Mouse (Mus musculus): ENCODE results near the gene Slc16a11. TPM values are rescaled to one million over a fixed set of nuclear protein-coding genes. Genes with fewer than 3 reads are reported as not detected.

Gene Slc16a11
- polyA plus RNA-seq, 1 experiment from 2014 or later, result 2.7 TPM

DNA sequence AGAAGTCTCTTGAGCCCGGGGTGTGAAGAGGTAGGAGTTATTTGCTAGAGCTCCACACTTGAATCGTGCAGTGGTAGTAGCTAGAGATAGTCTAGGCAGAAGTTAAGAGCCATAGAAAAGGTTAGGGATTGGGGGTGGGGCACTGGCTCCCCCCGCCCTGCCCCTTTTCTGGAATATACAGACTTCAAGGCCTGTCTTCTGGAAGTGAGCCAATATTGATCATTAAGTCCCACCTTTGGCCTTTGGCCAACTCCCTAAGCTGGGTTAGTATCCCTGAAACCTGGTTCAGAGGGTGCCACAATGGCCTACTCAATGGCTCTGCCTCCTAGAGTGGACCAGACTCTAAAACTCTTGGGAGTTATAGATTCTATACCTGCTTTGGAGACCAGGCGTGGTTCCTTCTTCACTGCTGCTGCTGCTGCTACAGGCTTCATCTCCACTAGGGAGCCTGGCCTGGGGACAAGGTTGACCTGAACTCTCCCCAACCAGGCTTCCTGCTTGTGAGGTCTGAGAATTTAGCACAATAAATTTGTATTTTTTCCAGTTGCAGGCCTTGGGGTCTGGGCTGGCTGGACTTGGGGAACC is 15.2 kb downstream of the Slc16a11 start:
- Histone ChIP-seq H3K9me3 (ENCODE audit: control insufficient read depth, low read length) (no peaks in the 10 kb centered on the region), H3K36me3 (ENCODE audit: control insufficient read depth, insufficient read depth, low read length) (no peaks in the 10 kb centered on the region), H3K27me3 (replicated peaks; ENCODE audit: control insufficient read depth, insufficient read depth, low read length) (peaks cover 19% of the 10 kb centered on the region; the same call in 1 of the 2 replicates), H3K27ac (ENCODE audit: low read length) (no peak overlapping the region; the same call in 1 of the 2 replicates), H3K4me3 (ENCODE audit: low read length) (peak overlapping the region; percentile 49), H3K9ac (ENCODE audit: low read depth, low read length) (no peak overlapping the region), H3K4me2 (ENCODE audit: low read depth, low read length) (peak overlapping the region; percentile 70), H3K4me1 (ENCODE audit: control insufficient read depth, insufficient read depth, low read length) (peaks cover 37% of the 10 kb centered on the region)
- ATAC-seq, result no peak
- 76% methylated on average over 4 of the region's 4 CpGs for WGBS

DNA sequence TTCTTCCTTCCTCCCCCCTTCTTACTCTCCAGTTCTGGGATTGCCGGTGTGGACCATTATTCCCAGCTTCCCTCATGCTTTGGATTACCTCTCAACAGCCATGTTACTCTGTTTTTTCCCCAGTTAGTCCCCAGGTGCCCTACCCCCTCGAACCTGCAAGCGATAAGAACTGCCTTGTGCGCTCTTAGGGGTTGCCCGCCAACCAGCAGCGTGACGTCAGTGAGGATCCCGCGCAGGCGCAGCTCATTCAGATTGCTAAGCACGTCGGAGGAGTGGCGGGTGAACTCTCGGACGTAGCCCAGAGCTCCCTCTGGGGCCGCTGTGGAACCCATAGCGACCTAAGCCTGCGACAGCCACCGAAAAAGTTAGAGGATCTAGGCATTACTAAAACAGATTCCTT is 16.3 kb downstream of the Slc16a11 start:
- Histone ChIP-seq H3K4me2 (ENCODE audit: low read depth, low read length) (peak overlapping the region; percentile 70), H3K4me1 (ENCODE audit: control insufficient read depth, insufficient read depth, low read length) (peaks cover 35% of the 10 kb centered on the region), H3K36me3 (ENCODE audit: control insufficient read depth, insufficient read depth, low read length) (no peaks in the 10 kb centered on the region), H3K27me3 (replicated peaks; ENCODE audit: control insufficient read depth, insufficient read depth, low read length) (peaks cover 19% of the 10 kb centered on the region; the same call in 1 of the 2 replicates), H3K27ac (ENCODE audit: low read length) (peak overlapping the region; percentile 49), H3K9me3 (ENCODE audit: control insufficient read depth, low read length) (no peaks in the 10 kb centered on the region), H3K9ac (ENCODE audit: low read depth, low read length) (peak overlapping the region; percentile 60; the same call in 1 of the 2 replicates), H3K4me3 (ENCODE audit: low read length) (peak overlapping the region; percentile 49)
- 1% methylated on average over 19 of the region's 19 CpGs for WGBS
- ATAC-seq, result peak; percentile 45

DNA sequence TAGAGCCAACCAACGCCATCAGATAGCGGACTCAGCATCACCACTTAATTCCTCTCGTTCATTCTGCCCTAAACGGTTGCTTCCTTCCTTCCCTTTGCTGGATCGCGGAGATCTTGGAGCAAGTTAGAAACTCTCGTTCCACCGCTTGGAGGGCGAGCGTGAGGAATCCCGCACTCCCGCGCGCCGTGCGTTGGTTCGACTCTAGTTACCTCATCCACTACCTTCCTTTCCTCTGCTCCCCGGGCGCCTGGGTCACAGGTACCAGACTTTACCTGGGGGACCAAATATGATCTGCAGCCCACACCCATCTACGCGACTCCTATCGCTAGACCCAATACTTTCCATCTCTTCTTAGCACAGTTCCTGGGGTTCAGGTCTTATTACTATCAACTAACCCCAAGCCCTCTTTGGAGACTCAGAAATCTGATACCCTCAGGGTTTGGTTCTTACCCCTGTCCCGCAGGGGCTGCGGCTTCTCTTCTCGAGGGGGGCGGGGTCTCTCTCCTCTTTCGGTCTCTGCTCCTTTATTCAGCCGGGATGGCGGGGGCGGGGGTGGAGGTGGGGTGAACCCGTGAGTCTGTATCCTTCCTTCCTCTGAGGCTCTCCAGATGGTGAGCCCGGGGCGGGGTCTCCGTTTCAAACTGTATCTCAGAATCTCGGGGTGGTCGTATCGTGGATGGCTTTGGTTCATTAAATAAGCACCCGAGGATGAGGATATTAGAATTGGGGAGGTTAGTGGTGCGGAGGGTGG is 16.9 kb downstream of the Slc16a11 start, which contains the start of gene Bcl6b:
TSS of gene Bcl6b (minus strand) at position 539 of the 751 bp plus-strand sequence.
- H3K27me3 ChIP-seq (replicated peaks; ENCODE audit: control insufficient read depth, insufficient read depth, low read length), result peaks cover 19% of the 10 kb centered on the region; the same call in 1 of the 2 replicates
- peak within 1 kb of the TSS; percentile 60 for H3K9ac ChIP-seq (ENCODE audit: low read depth, low read length)
- H3K9me3 ChIP-seq (ENCODE audit: control insufficient read depth, low read length), result no peaks in the 10 kb centered on the region
- H3K4me3 ChIP-seq (ENCODE audit: low read length), result peak within 1 kb of the TSS; percentile 49
- peaks cover 35% of the 10 kb centered on the region for H3K4me1 ChIP-seq (ENCODE audit: control insufficient read depth, insufficient read depth, low read length)
- H3K27ac ChIP-seq (ENCODE audit: low read length), result peak within 1 kb of the TSS; percentile 59
- peak within 1 kb of the TSS; percentile 70 for H3K4me2 ChIP-seq (ENCODE audit: low read depth, low read length)
- ATAC-seq, result no peak
- 2% methylated on average over 39 of the region's 39 CpGs for WGBS
- no peaks in the 10 kb centered on the region for H3K36me3 ChIP-seq (ENCODE audit: control insufficient read depth, insufficient read depth, low read length)

DNA sequence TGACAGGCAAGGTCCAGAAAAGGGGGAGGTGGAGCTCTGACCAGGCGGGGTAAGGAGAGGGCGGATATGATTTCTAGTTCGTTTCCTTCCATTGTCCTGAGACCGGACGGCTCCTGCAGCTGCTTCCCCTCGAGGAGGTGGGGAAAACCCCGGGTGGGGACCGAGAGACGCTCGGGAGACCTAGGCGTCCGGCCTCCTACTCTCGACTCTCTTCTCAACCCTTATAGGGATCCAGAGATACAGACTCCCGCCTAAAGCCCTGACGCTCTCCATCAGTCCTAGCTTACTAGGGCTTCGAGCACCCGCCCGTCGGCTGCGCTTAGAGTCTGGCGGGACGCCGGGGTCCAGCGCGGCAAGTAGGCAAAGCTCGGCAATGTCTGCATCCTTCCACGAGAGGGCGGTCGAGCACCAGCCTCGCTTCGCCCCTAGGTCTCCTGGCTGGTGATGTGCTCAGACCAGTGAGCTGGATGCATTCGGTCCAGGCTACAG is 17.7 kb downstream of the Slc16a11 start:
- 1% methylated on average over 32 of the region's 32 CpGs for WGBS
- ATAC-seq, result peak; percentile 43
- Histone ChIP-seq H3K27ac (ENCODE audit: low read length) (0 out of 2 replicates have a peak overlapping the region, but pooled peaks have one; percentile 17), H3K9ac (ENCODE audit: low read depth, low read length) (peak overlapping the region; percentile 60; the same call in 1 of the 2 replicates), H3K27me3 (replicated peaks; ENCODE audit: control insufficient read depth, insufficient read depth, low read length) (peaks cover 19% of the 10 kb centered on the region; the same call in 1 of the 2 replicates), H3K4me1 (ENCODE audit: control insufficient read depth, insufficient read depth, low read length) (peaks cover 35% of the 10 kb centered on the region), H3K36me3 (ENCODE audit: control insufficient read depth, insufficient read depth, low read length) (peaks cover 4% of the 10 kb centered on the region; the same call in 1 of the 2 replicates), H3K9me3 (ENCODE audit: control insufficient read depth, low read length) (no peaks in the 10 kb centered on the region), H3K4me3 (ENCODE audit: low read length) (peak overlapping the region; percentile 22), H3K4me2 (ENCODE audit: low read depth, low read length) (peak overlapping the region; percentile 70)

DNA sequence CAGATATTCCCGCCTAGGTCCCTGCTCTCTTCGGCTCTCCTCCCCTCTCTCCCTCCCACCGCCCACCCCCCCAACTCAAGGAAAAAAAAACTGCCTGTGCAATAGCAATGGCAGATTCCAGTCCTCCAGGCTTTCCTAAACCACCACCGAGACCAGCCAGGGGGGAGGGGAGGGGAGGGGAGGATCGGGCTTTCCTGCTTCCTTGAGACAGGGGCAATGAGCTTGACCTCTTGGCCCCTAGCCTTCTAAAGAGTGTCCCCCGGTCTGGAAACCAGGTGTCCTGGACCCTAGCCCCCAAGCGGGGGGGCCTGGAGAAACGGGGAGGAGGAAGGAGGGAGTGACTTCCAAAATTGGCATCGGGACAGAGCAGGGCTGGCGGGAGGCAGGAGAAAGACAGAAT is 20.0 kb downstream of the Slc16a11 start:
- ATAC-seq, result no peak
- WGBS, result 14% methylated on average over 9 of the region's 10 CpGs
- H3K4me2 ChIP-seq (ENCODE audit: low read depth, low read length), result peak overlapping the region; percentile 58
- H3K36me3 ChIP-seq (ENCODE audit: control insufficient read depth, insufficient read depth, low read length), result peaks cover 7% of the 10 kb centered on the region; the same call in 1 of the 2 replicates
- peaks cover 38% of the 10 kb centered on the region for H3K4me1 ChIP-seq (ENCODE audit: control insufficient read depth, insufficient read depth, low read length)
- no peak overlapping the region for H3K27ac ChIP-seq (ENCODE audit: low read length)
- peaks cover 11% of the 10 kb centered on the region; the same call in 1 of the 2 replicates for H3K27me3 ChIP-seq (replicated peaks; ENCODE audit: control insufficient read depth, insufficient read depth, low read length)
- peak overlapping the region; percentile 44 for H3K4me3 ChIP-seq (ENCODE audit: low read length)
- H3K9me3 ChIP-seq (ENCODE audit: control insufficient read depth, low read length), result no peaks in the 10 kb centered on the region
- peak overlapping the region; percentile 66 for H3K9ac ChIP-seq (ENCODE audit: low read depth, low read length)

DNA sequence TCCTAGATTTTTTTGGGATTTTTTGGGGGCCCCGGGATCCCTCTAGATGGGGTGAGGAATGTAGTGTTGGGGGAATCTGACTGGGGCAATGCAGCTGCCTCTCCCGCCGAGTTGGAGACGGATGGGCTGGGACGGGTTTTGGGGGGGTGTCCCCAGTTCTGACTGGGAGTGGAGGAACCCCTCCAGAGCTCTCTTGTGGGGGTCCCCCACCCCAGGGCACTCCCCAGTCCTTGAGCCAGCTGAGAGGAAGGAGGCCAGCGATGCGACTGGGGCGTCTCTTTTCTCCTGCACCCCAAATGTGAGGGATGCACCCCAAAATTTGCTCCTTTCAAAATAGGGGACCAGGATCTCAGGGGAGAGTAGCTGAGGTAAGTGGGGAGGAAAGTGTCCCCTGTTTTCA is 20.5 kb downstream of the Slc16a11 start:
- peaks cover 7% of the 10 kb centered on the region; the same call in 1 of the 2 replicates for H3K27me3 ChIP-seq (replicated peaks; ENCODE audit: control insufficient read depth, insufficient read depth, low read length)
- H3K4me1 ChIP-seq (ENCODE audit: control insufficient read depth, insufficient read depth, low read length), result peaks cover 33% of the 10 kb centered on the region
- no peak for ATAC-seq
- peak overlapping the region; percentile 66 for H3K9ac ChIP-seq (ENCODE audit: low read depth, low read length)
- H3K9me3 ChIP-seq (ENCODE audit: control insufficient read depth, low read length), result no peaks in the 10 kb centered on the region
- WGBS, result 36% methylated on average over 8 of the region's 8 CpGs
- H3K4me3 ChIP-seq (ENCODE audit: low read length), result peak overlapping the region; percentile 44
- peaks cover 7% of the 10 kb centered on the region; the same call in 1 of the 2 replicates for H3K36me3 ChIP-seq (ENCODE audit: control insufficient read depth, insufficient read depth, low read length)
- H3K27ac ChIP-seq (ENCODE audit: low read length), result no peak overlapping the region
- H3K4me2 ChIP-seq (ENCODE audit: low read depth, low read length), result peak overlapping the region; percentile 58

DNA sequence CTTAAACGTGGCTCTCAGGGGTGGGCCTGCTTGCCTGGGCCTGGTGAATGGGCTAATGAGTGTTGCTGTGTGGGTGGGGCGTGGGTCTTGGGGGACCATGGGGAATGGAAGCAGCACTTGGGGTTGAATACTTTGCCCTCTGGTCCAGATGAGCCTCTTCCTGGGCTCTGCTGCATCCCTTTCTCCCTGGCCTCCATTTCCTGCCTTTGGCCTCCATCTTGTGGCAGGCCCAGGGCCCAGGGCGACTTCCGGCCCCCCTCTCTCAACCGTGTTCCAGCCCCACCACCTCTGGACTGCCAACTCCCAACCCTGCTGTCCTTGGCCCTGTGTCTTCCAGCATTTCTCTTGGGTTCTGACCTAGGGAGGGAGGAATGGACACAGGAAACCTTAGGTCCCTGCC is 21.5 kb downstream of the Slc16a11 start:
- H3K36me3 ChIP-seq (ENCODE audit: control insufficient read depth, insufficient read depth, low read length), result peaks cover 7% of the 10 kb centered on the region; the same call in 1 of the 2 replicates
- H3K4me2 ChIP-seq (ENCODE audit: low read depth, low read length), result no peak overlapping the region
- no peak overlapping the region for H3K9ac ChIP-seq (ENCODE audit: low read depth, low read length)
- H3K27me3 ChIP-seq (replicated peaks; ENCODE audit: control insufficient read depth, insufficient read depth, low read length), result peaks cover 7% of the 10 kb centered on the region; the same call in 1 of the 2 replicates
- no peak overlapping the region for H3K4me3 ChIP-seq (ENCODE audit: low read length)
- no peak overlapping the region for H3K27ac ChIP-seq (ENCODE audit: low read length)
- WGBS, result 67% methylated on average over 5 of the region's 5 CpGs
- peaks cover 31% of the 10 kb centered on the region for H3K4me1 ChIP-seq (ENCODE audit: control insufficient read depth, insufficient read depth, low read length)
- ATAC-seq, result no peak
- H3K9me3 ChIP-seq (ENCODE audit: control insufficient read depth, low read length), result no peaks in the 10 kb centered on the region

DNA sequence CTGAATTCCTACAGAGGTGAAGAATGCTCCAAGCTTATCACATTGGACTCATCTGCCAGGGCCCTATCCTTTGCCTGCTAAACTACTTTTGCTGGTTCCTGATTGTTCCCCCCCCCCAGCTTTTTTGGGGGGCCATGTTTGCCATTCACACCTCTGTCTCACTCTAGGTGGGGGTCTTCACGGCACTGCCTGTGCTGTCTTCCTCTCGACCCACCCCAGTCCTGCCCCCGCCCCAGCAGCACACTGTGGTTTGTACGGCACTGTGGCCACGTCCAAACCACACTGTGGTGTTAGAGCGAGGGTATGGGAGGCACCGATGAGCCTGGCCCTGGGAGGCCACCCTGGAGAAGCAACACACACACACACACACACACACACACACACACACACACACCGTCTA is 21.9 kb downstream of the Slc16a11 start:
- H3K9me3 ChIP-seq (ENCODE audit: control insufficient read depth, low read length), result no peaks in the 10 kb centered on the region
- ATAC-seq, result no peak
- WGBS, result 90% methylated on average over 8 of the region's 8 CpGs
- no peak overlapping the region for H3K27ac ChIP-seq (ENCODE audit: low read length)
- no peak overlapping the region for H3K4me2 ChIP-seq (ENCODE audit: low read depth, low read length)
- H3K4me3 ChIP-seq (ENCODE audit: low read length), result no peak overlapping the region
- H3K36me3 ChIP-seq (ENCODE audit: control insufficient read depth, insufficient read depth, low read length), result peaks cover 7% of the 10 kb centered on the region; the same call in 1 of the 2 replicates
- no peak overlapping the region for H3K9ac ChIP-seq (ENCODE audit: low read depth, low read length)
- peaks cover 26% of the 10 kb centered on the region for H3K4me1 ChIP-seq (ENCODE audit: control insufficient read depth, insufficient read depth, low read length)
- H3K27me3 ChIP-seq (replicated peaks; ENCODE audit: control insufficient read depth, insufficient read depth, low read length), result peaks cover 5% of the 10 kb centered on the region; the same call in 1 of the 2 replicates

DNA sequence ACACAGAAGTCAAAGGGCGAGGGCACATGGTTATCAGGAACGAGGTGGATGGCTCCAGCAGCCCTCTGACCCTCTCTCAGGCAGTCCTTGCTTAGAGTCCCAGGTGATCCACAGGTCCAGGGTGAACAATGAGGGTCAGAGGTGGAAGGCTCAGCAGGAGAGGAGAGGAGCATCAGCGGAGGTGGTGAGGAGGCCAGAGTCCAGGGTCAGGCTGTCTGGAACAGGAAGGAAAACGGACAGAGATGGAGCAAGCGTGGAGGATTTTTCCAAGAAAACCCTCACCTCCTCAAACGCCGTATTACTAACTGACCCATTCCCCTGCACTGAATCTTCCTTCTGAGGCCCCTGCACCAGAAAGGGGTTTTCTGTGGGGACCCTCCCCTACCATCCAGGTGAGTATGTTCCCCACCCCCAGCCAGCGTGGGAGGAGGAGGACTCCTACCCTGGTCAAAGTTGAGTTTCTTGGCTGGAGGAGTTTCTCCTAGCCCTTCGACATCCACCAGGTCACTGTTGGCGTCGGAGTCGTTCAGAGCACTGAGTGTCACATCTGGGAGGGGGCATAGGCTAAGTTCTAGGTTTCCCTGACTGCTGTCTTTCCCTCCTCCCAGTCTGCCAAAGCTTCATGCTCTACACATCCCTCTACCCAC is 22.8 kb downstream of the Slc16a11 start:
- 85% methylated on average over 12 of the region's 12 CpGs for WGBS
- Histone ChIP-seq H3K36me3 (ENCODE audit: control insufficient read depth, insufficient read depth, low read length) (peaks cover 7% of the 10 kb centered on the region; the same call in 1 of the 2 replicates), H3K27me3 (replicated peaks; ENCODE audit: control insufficient read depth, insufficient read depth, low read length) (no peaks in the 10 kb centered on the region), H3K4me1 (ENCODE audit: control insufficient read depth, insufficient read depth, low read length) (peaks cover 22% of the 10 kb centered on the region), H3K9me3 (ENCODE audit: control insufficient read depth, low read length) (no peaks in the 10 kb centered on the region), H3K4me3 (ENCODE audit: low read length) (no peak overlapping the region), H3K9ac (ENCODE audit: low read depth, low read length) (no peak overlapping the region), H3K27ac (ENCODE audit: low read length) (no peak overlapping the region), H3K4me2 (ENCODE audit: low read depth, low read length) (no peak overlapping the region)
- no peak for ATAC-seq

Measured in intestine, embryonic 16.5 days (tissue).